Mouse (Mus musculus) embryo, embryonic 10 days (tissue): ENCODE measurements at regions not wholly inside any gene's neighbourhood (a gene's known extent, or its start where the extent isn't known, plus 50 kb on each side); places are given as distances from the start of the nearest gene placed in this dataset.
A peak's percentile ranks its signal among the peaks of the same experiment; 100 is the strongest.

Experiments
- DNase-seq: peaks from one replicate; pipeline ENCODE4 v3.0.0-alpha.2; 2015; ENCODE audit warnings: low spot score

DNA sequence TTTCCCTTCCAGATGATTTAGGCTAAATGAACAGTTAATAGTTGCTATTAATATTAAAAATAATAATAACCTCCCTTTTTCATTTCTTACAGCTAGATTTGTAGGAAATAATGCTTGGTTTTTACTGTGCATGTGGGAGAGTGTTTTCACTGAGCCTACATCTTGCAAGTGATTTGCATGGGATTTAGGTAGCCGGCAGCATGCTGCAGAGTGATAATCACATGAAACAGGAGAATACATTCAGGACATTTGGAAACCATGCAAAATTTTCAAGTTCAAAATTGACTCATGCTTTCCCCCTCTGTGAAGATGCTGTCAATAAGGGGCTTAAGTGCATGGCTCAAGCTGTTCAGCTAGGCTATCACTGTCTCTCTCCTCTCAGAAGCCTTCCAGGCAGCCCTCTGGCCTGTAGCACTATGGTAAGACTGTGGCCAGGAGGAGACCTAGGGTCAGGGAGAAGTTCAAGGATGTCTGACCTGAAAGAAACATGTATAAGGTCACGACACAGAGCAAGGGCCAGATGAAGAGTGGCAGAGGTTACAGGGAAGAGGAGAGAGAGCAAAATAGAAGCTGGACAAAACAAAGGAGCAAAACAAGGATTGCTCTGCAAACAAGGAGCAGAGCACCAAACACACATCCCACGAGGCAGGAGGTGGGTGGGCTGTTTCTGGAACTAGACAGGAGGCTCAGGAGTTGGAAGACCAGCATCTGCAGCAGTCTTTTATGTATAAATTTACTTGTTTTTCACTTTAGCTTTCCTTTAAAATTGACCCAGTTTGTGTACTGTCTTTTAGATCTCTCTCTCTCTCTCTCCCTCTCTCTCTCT, 177.5 kb downstream of the Tmem161b start:
- peak; percentile 50 for DNase-seq

DNA sequence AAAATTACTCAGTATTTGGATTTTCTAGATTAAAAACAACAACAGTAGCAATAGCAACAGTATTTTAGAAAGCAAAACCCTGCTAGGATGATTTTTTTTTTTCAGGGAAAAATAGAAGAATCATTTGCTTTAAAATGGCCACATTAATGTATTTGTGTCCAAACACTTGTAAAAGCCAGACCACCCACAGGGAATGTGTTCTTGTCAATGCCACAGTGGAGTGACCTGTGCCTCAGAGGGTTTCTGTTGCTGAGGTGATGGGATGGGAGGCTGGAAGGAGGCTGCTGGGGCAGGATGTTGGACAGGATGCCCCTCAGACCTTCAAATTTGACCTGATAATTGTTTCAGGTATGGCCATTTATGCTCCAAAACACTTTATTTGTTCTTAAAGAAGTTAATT, 178.9 kb downstream of the Tmem161b start:
- DNase-seq = peak; percentile 39

DNA sequence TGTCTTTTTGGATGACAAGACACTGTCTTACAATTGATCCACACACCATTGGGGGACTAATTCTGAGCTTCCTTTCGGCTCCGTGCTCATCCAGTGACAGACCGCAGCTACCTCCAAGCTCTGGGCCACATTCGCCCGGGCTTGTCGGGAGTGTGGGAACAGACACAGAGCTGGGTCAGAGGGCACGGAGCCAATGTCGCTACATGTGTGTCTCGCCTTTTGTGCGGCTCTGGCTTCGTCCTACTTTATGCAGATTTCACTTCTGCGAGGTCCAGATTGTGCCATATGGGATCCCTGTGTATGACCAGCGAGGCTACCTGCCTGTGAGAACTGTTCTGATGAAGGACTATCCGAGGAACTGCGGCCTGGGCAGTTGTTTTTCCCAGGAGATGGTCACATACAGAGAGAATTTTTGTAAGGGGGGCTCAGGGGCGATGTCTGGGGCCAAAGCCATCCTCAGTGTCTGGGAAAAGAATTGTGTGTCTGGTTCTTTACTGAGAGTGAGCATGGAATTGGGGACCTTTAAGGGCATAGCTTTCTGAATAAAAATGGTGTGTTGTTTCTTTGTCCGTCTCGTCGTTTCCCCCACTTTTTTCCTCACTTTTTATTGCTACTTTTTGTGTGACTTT, 182.6 kb downstream of the Tmem161b start:
- DNase-seq = peak; percentile 73

DNA sequence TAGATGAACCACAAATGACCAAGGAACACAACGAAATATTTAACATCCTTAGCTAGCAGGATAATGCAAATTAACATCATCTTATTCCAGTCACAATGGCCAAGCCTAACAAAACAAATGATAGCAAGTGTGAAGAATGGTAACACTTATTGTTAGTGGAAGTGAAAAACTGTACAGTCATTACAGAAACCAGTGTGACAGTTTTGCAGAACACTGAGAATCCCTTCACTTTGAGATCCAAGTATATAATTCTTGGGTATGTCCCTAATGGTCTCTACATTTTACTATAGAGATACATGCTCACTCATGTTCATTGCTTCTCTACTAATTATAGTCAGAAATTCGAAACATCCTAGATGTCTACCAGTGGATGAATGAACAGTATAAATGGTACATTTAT, 212.3 kb downstream of the Tmem161b start:
- no peak for DNase-seq

DNA sequence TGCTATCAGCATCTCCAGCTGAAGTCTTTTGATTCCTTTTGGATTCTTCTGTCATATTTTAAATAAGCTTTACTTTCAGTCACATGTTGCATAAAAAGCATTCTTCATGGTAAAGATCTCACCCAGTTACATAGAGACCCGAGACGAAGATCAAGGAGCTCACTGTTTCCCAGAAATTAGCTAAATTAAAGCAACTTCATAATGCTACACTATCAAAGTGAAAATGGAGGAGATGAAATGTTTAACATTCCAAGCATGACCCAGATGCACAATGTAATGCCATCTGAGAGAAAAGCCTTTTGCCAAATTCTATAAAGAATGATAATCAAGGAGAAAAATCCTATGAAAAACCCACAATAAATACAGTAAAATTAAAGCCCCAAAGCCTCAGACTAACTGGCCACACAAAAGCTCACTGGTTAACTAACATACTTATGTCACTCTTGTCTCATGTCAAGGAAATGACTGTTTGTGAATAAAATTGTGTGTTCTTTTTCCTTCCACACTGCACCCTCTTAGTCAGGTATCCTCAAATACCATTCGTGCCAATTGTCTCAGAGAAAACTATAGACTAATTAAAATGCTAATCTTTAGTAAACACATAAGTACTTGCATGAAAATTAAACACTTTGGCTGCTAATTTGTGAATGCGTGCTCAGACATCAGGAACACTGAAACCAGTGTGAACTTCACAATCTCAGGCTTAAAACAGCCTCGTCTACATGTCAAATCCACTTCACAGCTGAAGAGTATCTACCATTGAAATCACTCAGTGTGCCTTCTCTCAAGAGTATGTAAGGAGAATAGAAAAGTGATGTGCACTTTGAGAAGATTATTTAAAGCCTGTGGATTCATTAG, 215.7 kb downstream of the Tmem161b start:
- DNase-seq = no peak

DNA sequence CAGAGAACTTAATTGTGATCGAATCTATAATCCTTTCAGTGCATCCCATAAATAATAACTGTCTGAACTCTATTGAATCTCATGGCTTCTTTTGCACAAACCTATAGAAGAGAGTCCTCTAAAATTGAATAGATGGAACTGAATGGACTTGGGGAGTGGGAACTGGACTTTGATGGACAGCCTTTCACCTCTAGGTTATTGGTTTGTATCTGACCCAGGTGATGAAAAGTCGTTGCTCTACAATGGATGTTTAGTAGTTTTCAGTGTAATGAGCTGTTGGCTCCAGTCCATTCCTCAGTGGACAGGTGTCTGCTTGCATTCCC, 216.3 kb downstream of the Tmem161b start:
- DNase-seq = no peak

DNA sequence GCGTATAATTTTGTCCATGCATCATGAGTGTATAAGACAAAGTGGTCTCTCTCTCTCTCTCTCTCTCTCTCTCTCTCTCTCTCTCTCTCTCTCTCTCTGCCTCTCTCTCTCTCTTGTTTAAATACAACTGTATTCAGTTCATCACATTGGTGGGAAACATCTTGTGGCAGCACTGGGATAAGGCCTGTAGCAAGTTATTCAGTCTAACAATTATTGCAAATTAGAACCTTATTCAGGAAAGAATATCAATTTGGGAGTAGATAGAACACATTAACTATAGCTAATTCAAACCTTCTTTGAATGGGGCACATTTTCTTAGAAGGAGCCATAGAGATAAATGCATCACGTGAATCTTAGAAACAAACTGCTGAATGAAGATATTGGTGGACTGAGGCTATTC, 226.4 kb downstream of the Tmem161b start:
- no peak for DNase-seq

DNA sequence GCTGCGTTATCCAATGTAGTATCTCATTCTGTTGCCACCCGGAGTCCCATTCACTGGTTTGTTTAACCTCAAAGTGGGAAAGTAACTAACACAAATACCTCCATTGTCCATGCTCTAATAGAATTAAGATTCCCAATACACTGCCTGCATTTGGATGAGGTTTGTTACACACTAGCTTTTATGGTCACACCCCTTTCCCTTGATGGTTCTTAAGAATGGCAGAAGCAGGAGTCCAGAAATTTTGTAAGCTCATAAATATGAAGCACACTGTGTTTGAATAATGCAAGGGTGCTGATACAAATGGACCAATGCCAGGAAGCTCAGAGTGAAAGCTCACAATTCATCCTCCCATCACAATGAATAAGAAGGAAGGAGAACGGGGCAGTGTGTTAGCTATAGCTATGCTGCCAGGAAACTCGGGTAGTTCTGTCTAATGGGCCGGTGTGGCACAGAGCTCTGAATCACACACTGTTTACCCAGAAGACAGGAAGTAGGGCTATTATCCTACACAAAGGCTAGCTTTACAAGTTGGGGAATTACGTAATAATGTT, 227.0 kb downstream of the Tmem161b start:
- DNase-seq = no peak
